Mouse (Mus musculus) granulocyte monocyte progenitor cell, adult 5-6 weeks (primary cell): ENCODE data around the gene Kalrn. TPM values are rescaled to one million over a fixed set of nuclear protein-coding genes. Genes with fewer than 3 reads are reported as not detected.
A peak's percentile ranks its signal among the peaks of the same experiment; 100 is the strongest.

Experiments
- ATAC-seq: replicated peaks from 2 replicates; pipeline ENCODE4 v1.8.0; 2016; ENCODE audit warnings: mild to moderate bottlenecking, moderate TSS enrichment, inconsistent platforms; ENCODE audit not compliant: poor library complexity, severe bottlenecking
- total RNA-seq, 2 experiments: library from RNA; stranded (forward) in 1 of 2; stranded (reverse) in 1 of 2; fragments of 200-712, 200-1000 nt in 1 of 2; fragments of >200 nt in 1 of 2; fragmentation: Nextera tagmentation in 1 of 2; gene quantifications; 2 replicates each; pipeline ENCODE4 v1.2.3; 2014 to 2017

Kalrn gene
- total RNA-seq (2014; fragmentation: Nextera tagmentation): 3.0 and 3.8 TPM in 2 replicates
- 2.3 and 3.6 TPM in 2 replicates for total RNA-seq (2017)

DNA sequence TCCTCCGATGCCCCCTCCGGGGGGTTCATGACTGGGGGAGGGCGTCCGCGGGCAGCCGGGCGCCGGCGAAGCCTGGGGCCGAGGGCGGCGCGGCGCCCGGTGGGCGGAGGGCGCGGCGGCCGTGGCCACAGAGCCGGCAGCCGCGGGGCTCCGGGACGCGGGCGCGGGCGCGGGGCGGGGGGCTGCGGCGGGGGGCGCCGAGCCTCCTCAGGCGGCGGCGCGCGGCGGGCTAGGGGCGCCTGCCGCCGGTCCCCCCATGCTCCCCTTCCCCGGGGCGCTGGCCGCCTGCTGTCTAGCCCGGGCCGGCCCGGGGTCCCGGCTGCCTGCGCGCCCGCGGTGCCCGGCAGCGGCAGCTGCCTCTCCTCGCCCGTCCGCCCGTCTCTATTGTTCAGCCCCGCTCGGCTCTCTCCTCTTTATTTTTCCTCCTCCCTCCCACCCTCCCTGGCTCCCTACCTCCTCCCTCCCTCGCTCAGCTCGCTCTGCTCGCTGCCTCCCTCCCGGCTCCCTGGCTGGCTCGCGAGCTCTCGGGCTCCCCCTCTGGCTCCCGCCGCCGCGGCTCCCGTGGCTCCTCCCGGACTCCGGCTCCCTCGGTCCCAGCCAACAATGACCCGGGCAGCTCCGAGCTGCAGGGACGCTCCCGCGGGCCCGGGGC lies at the start of gene Kalrn:
TSS of gene Kalrn (minus strand) at position 382 of the 652 bp plus-strand sequence.
- ATAC-seq: peak; percentile 93

DNA sequence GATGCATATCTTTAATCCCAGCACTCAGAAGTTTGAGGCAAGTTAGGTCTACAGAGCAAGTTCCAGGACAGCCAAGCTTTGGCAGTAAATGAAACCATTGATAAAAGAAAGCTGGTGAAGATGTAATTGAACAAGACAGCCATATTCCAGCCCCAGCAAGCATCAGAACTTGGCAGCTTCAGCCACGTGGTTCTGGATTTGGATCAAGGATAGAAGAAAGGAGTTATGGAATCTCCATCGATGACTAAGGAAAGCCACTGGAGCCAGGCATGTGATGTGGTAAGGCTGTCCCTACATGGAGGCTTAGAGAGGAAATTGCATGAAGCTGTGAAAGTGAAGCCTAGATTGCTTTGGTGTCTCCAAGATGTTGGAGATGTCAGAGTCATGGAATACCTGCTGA lies 40.7 kb upstream of the Kalrn start:
- ATAC-seq: no peak

- ATAC-seq: no peak
Measured at GRCm38 (mm10) chr16:34610137-34610536, 36.8 kb upstream of the Kalrn start.

DNA sequence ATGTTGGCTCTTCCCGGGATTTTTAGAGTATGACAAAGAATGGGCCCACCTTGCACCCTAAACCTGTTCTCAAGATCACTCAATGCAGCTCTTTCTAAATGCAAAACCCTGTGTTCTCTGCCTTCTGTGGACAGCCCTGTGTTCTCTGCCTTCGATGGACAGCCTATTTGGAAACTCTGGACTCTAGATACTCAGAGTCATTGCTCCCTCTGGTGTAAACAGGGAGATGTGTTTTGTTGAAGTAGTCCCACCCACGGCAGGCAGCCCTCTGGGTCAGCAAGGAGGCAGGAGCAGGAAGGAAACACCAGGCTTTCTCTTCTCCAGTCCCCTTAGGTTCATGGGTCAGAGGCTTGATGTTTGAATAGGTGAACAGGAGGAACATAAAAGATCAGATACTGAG lies 32.3 kb upstream of the Kalrn start:
- ATAC-seq: no peak

DNA sequence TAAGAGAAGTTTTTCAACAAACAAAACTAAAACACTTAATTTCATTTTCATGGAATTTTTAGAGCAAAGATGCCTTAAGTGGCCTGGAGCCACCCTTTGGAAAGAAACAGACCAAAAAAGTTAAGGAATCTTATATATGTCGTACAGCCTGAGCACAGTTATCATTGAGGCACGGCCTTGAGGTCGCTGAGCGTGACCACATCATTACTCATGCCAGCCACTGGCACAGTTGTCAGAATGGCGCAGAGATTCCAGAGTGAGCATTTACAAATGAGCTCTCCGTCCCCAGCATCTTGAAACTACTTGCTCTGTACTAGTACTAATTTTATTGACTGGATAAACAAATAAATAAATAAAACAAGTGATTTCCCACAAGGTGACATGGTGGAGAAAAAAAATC lies 30.5 kb upstream of the Kalrn start:
- ATAC-seq: no peak

DNA sequence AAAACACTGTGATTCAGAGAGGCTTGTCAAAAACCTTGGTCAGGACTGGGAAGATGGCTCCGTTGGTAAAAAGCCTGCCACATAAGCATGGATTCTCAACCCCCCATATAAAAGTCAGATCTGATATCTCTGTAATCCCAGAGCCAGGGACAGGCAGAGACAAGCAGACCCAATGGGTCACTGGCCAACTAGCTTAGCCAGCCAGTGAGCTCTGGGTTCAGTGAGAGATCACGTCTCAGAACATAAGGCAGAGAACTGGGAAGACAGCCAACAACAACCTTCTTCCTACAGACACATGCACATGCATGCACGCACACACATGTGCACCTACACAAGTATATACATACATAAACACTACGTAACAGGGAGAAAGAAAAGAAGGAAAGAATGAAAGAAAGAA lies 29.7 kb upstream of the Kalrn start:
- no peak for ATAC-seq

GRCm38 (mm10) chr16:34601954-34602353 lies 28.6 kb upstream of the Kalrn start:
- ATAC-seq: no peak

GRCm38 (mm10) chr16:34595294-34595693 lies 22.0 kb upstream of the Kalrn start:
- ATAC-seq: no peak

GRCm38 (mm10) chr16:34594597-34595262 lies 21.4 kb upstream of the Kalrn start:
- ATAC-seq: no peak

DNA sequence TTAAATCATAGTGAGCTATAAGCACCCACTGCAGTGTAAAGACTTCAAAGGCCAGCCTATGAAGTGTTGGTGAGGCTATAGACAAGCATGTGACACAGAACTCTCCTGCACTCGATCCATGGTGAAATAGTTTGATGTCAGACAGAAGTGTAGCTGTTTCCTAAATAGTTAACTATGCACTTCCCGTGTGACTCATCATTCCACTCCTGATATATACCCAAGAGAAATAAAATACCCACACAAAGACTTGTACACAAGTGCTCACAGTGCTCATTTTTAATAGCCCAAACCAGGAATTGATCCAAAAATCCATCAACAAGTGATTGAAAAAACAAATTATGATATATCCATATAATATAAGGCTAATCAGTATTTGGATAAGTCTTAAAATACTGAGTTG lies 19.4 kb upstream of the Kalrn start:
- ATAC-seq: no peak

GRCm38 (mm10) chr16:34591934-34592333 lies 18.6 kb upstream of the Kalrn start:
- ATAC-seq: no peak

DNA sequence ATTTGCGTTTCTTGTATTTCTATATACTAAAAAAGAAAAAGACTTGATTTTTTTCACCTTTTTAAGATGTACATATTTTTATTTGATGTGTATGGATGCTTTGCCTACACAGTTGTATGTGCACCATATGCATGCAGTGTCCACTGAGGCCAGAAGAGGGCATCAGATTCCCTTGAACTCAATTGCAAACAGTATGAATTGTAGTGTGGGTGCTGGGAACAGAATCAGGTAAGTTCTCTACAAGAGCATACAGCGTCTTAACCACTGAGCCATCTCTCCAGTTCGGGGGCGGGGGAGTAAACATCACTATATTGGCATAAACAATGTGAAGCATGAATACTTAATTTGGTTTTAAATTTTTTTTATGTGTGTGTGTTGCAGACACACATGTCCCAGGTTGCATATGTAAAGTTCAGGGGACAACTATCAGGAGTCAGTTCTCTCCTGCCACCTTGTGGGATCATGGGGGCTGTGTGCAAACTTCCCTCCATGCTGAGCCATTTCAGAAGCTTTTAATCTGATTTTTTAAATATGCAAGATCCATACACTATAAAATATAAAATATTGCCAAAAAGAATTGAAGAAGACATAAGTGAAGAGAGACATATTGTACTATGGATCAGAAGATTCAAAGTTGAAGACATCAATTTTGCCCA lies 6.5 kb upstream of the Kalrn start:
- no peak for ATAC-seq

- ATAC-seq: no peak
Measured at GRCm38 (mm10) chr16:34573856-34574491, 642 bp upstream of the Kalrn start.

- no peak for ATAC-seq
Measured at GRCm38 (mm10) chr16:34572406-34573150, 754 bp downstream of the Kalrn start.

DNA sequence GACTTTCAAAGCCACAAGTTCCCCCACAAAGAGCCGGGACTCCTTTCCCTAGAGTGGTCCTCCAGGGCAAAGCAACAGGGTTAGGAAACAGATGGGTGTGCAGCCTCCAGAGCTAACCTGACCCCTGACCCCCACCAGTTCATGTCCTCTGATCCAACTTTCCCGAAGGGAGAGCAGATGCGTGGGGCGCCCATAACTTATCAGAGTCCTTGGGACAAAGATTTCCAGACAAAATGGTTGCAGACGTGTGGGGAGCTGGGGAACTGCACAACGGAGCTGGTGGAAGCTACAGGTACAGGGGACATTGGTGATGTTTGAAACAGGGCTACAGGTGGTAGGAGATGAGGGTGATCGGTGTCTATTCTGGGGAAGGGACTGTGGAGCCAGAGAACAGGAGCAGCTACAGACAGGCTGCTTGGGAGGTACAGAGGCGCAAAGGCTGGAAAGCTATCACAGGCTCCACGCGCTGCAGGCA lies 1.4 kb downstream of the Kalrn start:
- no peak for ATAC-seq

GRCm38 (mm10) chr16:34569897-34570296 lies 3.4 kb downstream of the Kalrn start:
- no peak for ATAC-seq

GRCm38 (mm10) chr16:34568831-34569230 lies 4.5 kb downstream of the Kalrn start:
- ATAC-seq: no peak

- no peak for ATAC-seq
Measured at GRCm38 (mm10) chr16:34563593-34564280, 9.6 kb downstream of the Kalrn start.

GRCm38 (mm10) chr16:34561734-34562135 lies 11.6 kb downstream of the Kalrn start:
- ATAC-seq: no peak

DNA sequence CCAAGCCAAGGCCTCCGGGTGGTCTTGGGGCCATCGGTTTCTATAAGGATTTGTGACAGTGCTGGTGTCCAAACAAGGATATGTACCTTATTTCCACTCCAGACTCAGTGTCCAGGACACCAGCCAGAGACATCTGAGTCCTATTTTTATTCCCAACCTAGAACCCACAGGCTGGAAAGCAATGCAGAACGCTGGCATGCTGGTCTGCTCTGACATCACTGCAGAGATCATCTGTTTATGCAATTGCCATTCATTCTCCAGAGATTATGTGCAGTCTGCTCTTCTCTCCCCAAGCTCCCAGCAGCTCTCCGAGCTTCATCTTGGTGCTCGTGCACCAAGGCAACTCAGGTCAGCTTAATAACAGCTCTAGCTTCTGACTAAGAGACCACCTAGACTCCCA lies 12.5 kb downstream of the Kalrn start:
- ATAC-seq: no peak
